Mouse (Mus musculus) liver, embryonic 15.5 days (tissue): Measurements from ENCODE around the gene Ndst2. TPM values are rescaled to one million over a fixed set of nuclear protein-coding genes. Genes with fewer than 3 reads are reported as not detected.

Experiments
- ATAC-seq: fragments of 200-750 bp; cut with Nextera tagmentation; 2 replicates; pipeline ENCODE4 v1.8.0; 2017; ENCODE audit warnings: moderate number of reproducible peaks, mild to moderate bottlenecking, moderate library complexity; ENCODE audit not compliant: insufficient read depth
- H3K27ac ChIP-seq: fragments of 300-500 bp; sonication (generic); replicated peaks from 2 replicates; pipeline ENCODE4 v1.5.1; 2015; ENCODE audit warnings: mild to moderate bottlenecking, inconsistent platforms
- H3K27me3 ChIP-seq: fragments of 300-500 bp; sonication (generic); 2 replicates; pipeline ENCODE4 v1.6.1; 2015; ENCODE audit warnings: mild to moderate bottlenecking, inconsistent platforms
- H3K36me3 ChIP-seq: fragments of 300-500 bp; sonication (generic); replicated peaks from 2 replicates; pipeline ENCODE4 v1.6.1; 2015; ENCODE audit warnings: moderate library complexity, mild to moderate bottlenecking, inconsistent platforms
- H3K4me1 ChIP-seq: fragments of 300-500 bp; sonication (generic); replicated peaks from 2 replicates; pipeline ENCODE4 v1.6.1; 2015; ENCODE audit warnings: inconsistent platforms
- H3K4me2 ChIP-seq: fragments of 300-500 bp; sonication (generic); 2 replicates; pipeline ENCODE4 v1.6.1; 2015; ENCODE audit warnings: moderate library complexity, mild to moderate bottlenecking, inconsistent platforms
- H3K4me3 ChIP-seq: fragments of 300-500 bp; sonication (generic); replicated peaks from 2 replicates; pipeline ENCODE4 v1.5.1; 2015; ENCODE audit warnings: mild to moderate bottlenecking, inconsistent platforms
- H3K9ac ChIP-seq: fragments of 300-500 bp; sonication (generic); 2 replicates; pipeline ENCODE4 v1.6.1; 2015; ENCODE audit warnings: moderate library complexity, mild to moderate bottlenecking, inconsistent platforms
- H3K9me3 ChIP-seq: fragments of 300-500 bp; sonication (generic); replicated peaks from 2 replicates; pipeline ENCODE4 v1.6.1; 2016; ENCODE audit warnings: inconsistent platforms
- WGBS: fragments of 180-500 bp; shearing (Covaris S2); methylation state at CpG from one replicate; pipeline ENCODE4 v1.1.7; 2015; ENCODE audit warnings: mixed read lengths; ENCODE audit not compliant: insufficient replicate concordance; 5-methylcytosine and 5-hydroxymethylcytosine counted together
- microRNA-seq: library from miRNA; unstranded; fragments of <30 nt; microRNA quantifications from one replicate; pipeline ENCODE4, GENCODE M21; 2016
- polyA plus RNA-seq: library from polyadenylated mRNA; unstranded; fragments of >200 nt; fragmentation: Nextera tagmentation; extraction: Ambion mirVana; gene quantifications from 2 replicates; pipeline ENCODE4 v1.2.1, GENCODE M21; 2015

Gene Ndst2
- polyA plus RNA-seq, 1 experiment from 2014 or later: 16.3 TPM

- 56% methylated on average over 3 of the region's 3 CpGs for WGBS
- Histone ChIP-seq H3K36me3 (peaks cover 100% of the 10 kb centered on the region), H3K4me2 (no peak overlapping the region), H3K4me3 (no peak overlapping the region), H3K9me3 (no peaks in the 10 kb centered on the region), H3K27ac (no peak overlapping the region), H3K9ac (no peak overlapping the region), H3K4me1 (peaks cover 12% of the 10 kb centered on the region; the same call in 1 of the 2 replicates), H3K27me3 (no peaks in the 10 kb centered on the region)
- no peak for ATAC-seq
Observed at GRCm38 (mm10) chr14:20682498-20682897, 51.9 kb downstream of the Ndst2 start.

GRCm38 (mm10) chr14:20681742-20682141, 52.6 kb downstream of the Ndst2 start:
- WGBS: 88% methylated on average over 2 of the region's 2 CpGs
- Histone ChIP-seq H3K36me3 (peaks cover 100% of the 10 kb centered on the region), H3K9me3 (no peaks in the 10 kb centered on the region), H3K4me1 (peaks cover 12% of the 10 kb centered on the region; the same call in 1 of the 2 replicates), H3K27ac (no peak overlapping the region), H3K27me3 (no peaks in the 10 kb centered on the region), H3K4me3 (no peak overlapping the region), H3K4me2 (no peak overlapping the region), H3K9ac (no peak overlapping the region)
- ATAC-seq: no peak

DNA sequence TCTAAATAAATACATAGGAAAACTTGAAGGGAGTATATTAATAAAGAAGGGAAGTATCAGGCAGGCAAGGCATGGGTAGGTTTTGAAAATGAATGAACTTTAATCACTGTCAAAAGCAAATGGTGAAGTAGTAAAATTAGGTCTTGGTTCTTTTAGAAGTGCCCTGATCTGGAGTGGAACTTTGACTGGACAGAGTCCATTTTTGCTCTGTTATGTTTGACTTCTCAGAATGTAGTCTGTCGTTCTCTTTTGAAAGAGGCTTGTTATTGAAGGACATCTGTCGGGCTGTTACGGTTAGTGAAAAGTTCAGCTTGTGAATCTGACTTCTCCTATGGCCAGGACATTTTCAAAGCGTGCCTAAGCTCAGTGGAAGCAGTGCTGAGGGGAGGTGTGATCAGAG, 56.5 kb downstream of the Ndst2 start:
- no peak for ATAC-seq
- H3K36me3 ChIP-seq: peaks cover 72% of the 10 kb centered on the region
- no peaks in the 10 kb centered on the region for H3K27me3 ChIP-seq
- H3K9ac ChIP-seq: no peak overlapping the region
- H3K4me2 ChIP-seq: no peak overlapping the region
- WGBS: 85% methylated on average over 4 of the region's 4 CpGs
- H3K9me3 ChIP-seq: no peaks in the 10 kb centered on the region
- H3K4me3 ChIP-seq: no peak overlapping the region
- peaks cover 30% of the 10 kb centered on the region for H3K4me1 ChIP-seq
- H3K27ac ChIP-seq: no peak overlapping the region

DNA sequence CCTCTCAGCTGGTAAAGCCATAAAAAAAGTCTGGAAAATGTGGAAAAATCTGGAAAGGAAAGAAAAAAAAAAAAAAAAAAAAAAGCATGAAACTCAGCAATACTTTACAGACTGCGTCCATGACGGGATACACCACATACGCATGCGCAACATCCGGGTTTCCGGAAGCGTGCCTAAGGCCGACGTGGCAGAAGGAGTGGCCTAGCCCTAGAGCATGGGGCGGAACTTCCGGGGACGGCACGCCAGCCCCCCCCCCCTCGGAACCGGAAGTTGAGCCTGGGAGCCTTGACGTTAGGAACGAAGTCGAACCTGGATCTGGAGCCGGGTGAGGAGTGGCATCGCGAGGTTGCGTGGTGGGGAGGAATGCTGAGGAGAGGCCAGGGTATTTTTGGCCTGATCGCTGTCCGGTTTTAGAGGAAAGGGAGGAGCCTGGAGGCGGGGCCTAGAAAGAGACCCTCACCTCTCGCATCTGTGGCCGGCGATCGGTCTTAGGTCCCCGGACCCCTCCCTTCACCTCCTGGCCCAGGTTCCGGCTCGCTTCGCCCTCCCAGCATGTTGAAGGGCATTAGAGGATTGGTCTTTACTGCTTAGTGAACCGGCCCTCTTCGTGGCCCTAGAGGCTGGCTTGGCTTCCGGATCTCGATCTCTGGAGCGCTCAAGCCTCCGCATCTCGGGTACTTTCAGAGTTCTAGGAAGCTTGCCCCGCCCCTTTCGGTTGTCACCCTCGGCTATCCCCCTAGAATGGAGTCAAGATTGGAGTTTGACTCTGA, 60.1 kb downstream of the Ndst2 start, which contains the start of gene Sec24c:
Sec24c (plus strand) TSS at position 245 of the 770 bp plus-strand sequence.
- under 1% methylated on average over 43 of the region's 43 CpGs for WGBS
- Histone ChIP-seq H3K4me3 (peak within 1 kb of the TSS; percentile 97), H3K36me3 (peaks cover 35% of the 10 kb centered on the region), H3K4me2 (peak within 1 kb of the TSS; percentile 86), H3K4me1 (peaks cover 22% of the 10 kb centered on the region), H3K27ac (peak within 1 kb of the TSS; percentile 91), H3K27me3 (peaks cover 14% of the 10 kb centered on the region), H3K9ac (peak within 1 kb of the TSS; percentile 88), H3K9me3 (no peaks in the 10 kb centered on the region)
- ATAC-seq: peak; percentile 93

GRCm38 (mm10) chr14:20673735-20674063, 60.7 kb downstream of the Ndst2 start:
- peak overlapping the region; percentile 86 for H3K4me2 ChIP-seq
- 8% methylated on average over 13 of the region's 13 CpGs for WGBS
- H3K9me3 ChIP-seq: no peaks in the 10 kb centered on the region
- peaks cover 22% of the 10 kb centered on the region for H3K4me1 ChIP-seq
- peak overlapping the region; percentile 7; the same call in 1 of the 2 replicates for H3K9ac ChIP-seq
- peaks cover 20% of the 10 kb centered on the region for H3K27me3 ChIP-seq
- ATAC-seq: peak; percentile 64
- peaks cover 30% of the 10 kb centered on the region for H3K36me3 ChIP-seq
- peak overlapping the region; percentile 91 for H3K27ac ChIP-seq
- H3K4me3 ChIP-seq: peak overlapping the region; percentile 97

Small RNA genes lying within 50 kb of the gene (microRNA-seq; reads per million reads assigned to microRNA genes)
- 1.0 reads per million for gene Mir6946

Other genes with a start within 250 kb of the Ndst2 start
- 0.44 and 0.48 TPM in 2 replicates for gene Mss51, start 237.7 kb downstream of the Ndst2 start, polyA plus RNA-seq
- gene Ppp3cb, start 188.0 kb downstream of the Ndst2 start, polyA plus RNA-seq: 18.2 and 18.3 TPM in 2 replicates
- 0.77 and 0.78 TPM in 2 replicates for gene Usp54, start 93.5 kb downstream of the Ndst2 start, polyA plus RNA-seq
- 2.8 and 4.4 TPM in 2 replicates for gene Myoz1, start 78.0 kb downstream of the Ndst2 start, polyA plus RNA-seq
- gene Synpo2l, start 66.2 kb downstream of the Ndst2 start, polyA plus RNA-seq: 0.68 and 1.3 TPM in 2 replicates
- 35.3 and 40.6 TPM in 2 replicates for gene Sec24c, start 60.3 kb downstream of the Ndst2 start, polyA plus RNA-seq
- 6.3 and 7.3 TPM in 2 replicates for gene Fut11, start 39.6 kb downstream of the Ndst2 start, polyA plus RNA-seq
- gene Chchd1, start 31.6 kb downstream of the Ndst2 start, polyA plus RNA-seq: 70.8 and 89.3 TPM in 2 replicates
- 5.0 and 5.8 TPM in 2 replicates for gene Zswim8, start 27.0 kb downstream of the Ndst2 start, polyA plus RNA-seq
- gene Camk2g, start 59.5 kb upstream of the Ndst2 start, polyA plus RNA-seq: 5.6 and 5.7 TPM in 2 replicates
- 0.54 and 0.76 TPM in 2 replicates for gene Plau, start 102.1 kb upstream of the Ndst2 start, polyA plus RNA-seq
- gene Vcl, start 194.8 kb upstream of the Ndst2 start, polyA plus RNA-seq: 17.0 and 18.0 TPM in 2 replicates